Mouse (Mus musculus): ENCODE results near the gene Slc35f5. TPM values are rescaled to one million over a fixed set of nuclear protein-coding genes. Genes with fewer than 3 reads are reported as not detected.
"Not testable (repeated sequence)": the region's sequence is repeated elsewhere in the genome, so short reads cannot be mapped to it uniquely, and the experiment has no call there.

Slc35f5 gene
- total and polyA plus RNA-seq, 3 experiments, result 3.9 to 6.0 (median 5.8) TPM

DNA sequence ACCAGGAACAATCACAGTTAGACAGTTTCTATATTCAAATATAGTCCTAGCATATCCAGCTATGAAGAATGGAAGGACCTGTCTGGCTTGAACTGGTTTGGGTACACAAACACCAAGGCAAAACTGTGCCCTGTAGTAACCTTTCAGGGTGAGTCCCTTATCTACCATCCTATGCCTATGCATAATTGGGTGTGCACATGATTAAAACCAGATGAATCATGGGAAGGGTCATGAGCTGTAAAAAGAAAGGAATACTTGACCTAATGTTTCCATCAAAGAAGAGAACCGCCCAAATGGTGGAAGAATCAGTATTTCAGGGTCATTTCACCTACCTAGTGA, 33.8 kb upstream of the Slc35f5 start:
- Histone ChIP-seq H3K4me1 (ENCODE audit: control insufficient read depth in 1 of 2, insufficient read depth in 2 of 2) (no peaks in the 10 kb centered on the region), H3K9ac (ENCODE audit: insufficient read depth, low read depth) (no peak overlapping the region), H3K79me2 (replicated peaks; ENCODE audit: control insufficient read depth, extremely low read depth, insufficient read depth, poor library complexity, severe bottlenecking) (no peaks in the 10 kb centered on the region), H3K27me3 (replicated peaks) (no peaks in the 10 kb centered on the region), H3K4me3 (replicated peaks in 1 of 3; ENCODE audit: low read depth in 2 of 3, low read length in 2 of 3, poor library complexity in 1 of 3) (no peak overlapping the region), H3K36me3 (replicated peaks in 1 of 2; ENCODE audit: control insufficient read depth in 1 of 2, insufficient read depth in 1 of 2, low read length in 1 of 2) (no peaks in the 10 kb centered on the region), H3K4me2 (ENCODE audit: insufficient read depth, low read depth, poor library complexity, severe bottlenecking) (no peak overlapping the region), H3K9me3 (replicated peaks; ENCODE audit: low read length) (no peaks in the 10 kb centered on the region), H3K27ac (ENCODE audit: insufficient read depth, low read depth) (no peak overlapping the region)
- TF ChIP-seq MAFK (IDR thresholded peaks at IDR 0.05; ENCODE audit: insufficient replicate concordance, low read length) (no peak), BHLHE40 (IDR thresholded peaks at IDR 0.05; ENCODE audit: low read depth, low read length) (no peak), NELFE (IDR thresholded peaks at IDR 0.05; ENCODE audit: low read depth, low read length) (no peak), USF1 (IDR thresholded peaks at IDR 0.05; ENCODE audit: low read depth, low read length) (no peak), TBP (conservative IDR thresholded peaks at IDR 0.05; ENCODE audit: low read depth, low read length) (no peak), UBTF (IDR thresholded peaks at IDR 0.05; ENCODE audit: low read depth, low read length) (no peak), MEF2A (IDR thresholded peaks at IDR 0.05; ENCODE audit: borderline replicate concordance, low read depth, low read length) (no peak)
- in situ Hi-C loops (cut with MboI; ENCODE audit: low pct_ligation_motif_present, low pct_unique_long_range_greater_than_20kb, low sequenced_read_pairs), result no loop called here
- dilution Hi-C loops (cut with MboI; ENCODE audit: extremely low pct_ligation_motif_present, extremely low pct_unique_long_range_greater_than_20kb, low sequenced_read_pairs), result no loop called here
- no peak for DNase-seq (ENCODE audit: extremely low read depth)

DNA sequence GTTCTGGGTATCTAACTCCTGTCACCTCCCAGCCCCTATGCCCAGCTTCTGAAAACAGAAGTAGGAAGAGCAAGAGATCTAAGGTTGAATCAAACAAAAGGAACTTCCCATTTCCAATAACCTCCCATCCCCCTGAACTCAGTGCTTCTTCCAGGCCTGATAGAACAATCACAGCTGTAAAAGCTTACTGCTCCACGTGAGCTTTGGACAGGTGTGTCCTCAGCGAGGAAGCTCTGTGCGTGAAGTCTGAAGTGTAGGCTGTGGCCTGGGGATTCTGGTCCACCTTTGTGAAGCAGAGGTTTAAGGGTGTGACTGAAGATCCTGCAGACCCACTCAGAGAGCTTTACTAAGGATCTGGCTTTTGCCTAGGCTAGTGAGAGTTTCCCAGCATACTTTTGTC, 33.0 kb upstream of the Slc35f5 start:
- Histone ChIP-seq H3K4me1 (ENCODE audit: control insufficient read depth in 1 of 2, insufficient read depth in 2 of 2) (no peaks in the 10 kb centered on the region), H3K27ac (ENCODE audit: insufficient read depth, low read depth) (no peak overlapping the region), H3K27me3 (replicated peaks) (no peaks in the 10 kb centered on the region), H3K9me3 (replicated peaks; ENCODE audit: low read length) (no peaks in the 10 kb centered on the region), H3K79me2 (replicated peaks; ENCODE audit: control insufficient read depth, extremely low read depth, insufficient read depth, poor library complexity, severe bottlenecking) (no peaks in the 10 kb centered on the region), H3K4me2 (ENCODE audit: insufficient read depth, low read depth, poor library complexity, severe bottlenecking) (no peak overlapping the region), H3K4me3 (replicated peaks in 1 of 3; ENCODE audit: low read depth in 2 of 3, low read length in 2 of 3, poor library complexity in 1 of 3) (no peak overlapping the region), H3K9ac (ENCODE audit: insufficient read depth, low read depth) (no peak overlapping the region), H3K36me3 (replicated peaks in 1 of 2; ENCODE audit: control insufficient read depth in 1 of 2, insufficient read depth in 1 of 2, low read length in 1 of 2) (no peaks in the 10 kb centered on the region)
- DNase-seq (ENCODE audit: extremely low read depth), result no peak
- in situ Hi-C loops (cut with MboI; ENCODE audit: low pct_ligation_motif_present, low pct_unique_long_range_greater_than_20kb, low sequenced_read_pairs) (no loop called here), dilution Hi-C loops (cut with MboI; ENCODE audit: extremely low pct_ligation_motif_present, extremely low pct_unique_long_range_greater_than_20kb, low sequenced_read_pairs) (no loop called here)
- TF ChIP-seq MAFK (IDR thresholded peaks at IDR 0.05; ENCODE audit: insufficient replicate concordance, low read length) (no peak), ZKSCAN1 (IDR thresholded peaks at IDR 0.05; ENCODE audit: borderline replicate concordance, low read depth, low read length) (no peak), CHD2 (IDR thresholded peaks at IDR 0.05; ENCODE audit: low read length) (no peak), MAZ (IDR thresholded peaks at IDR 0.05; ENCODE audit: low read depth, low read length) (no peak), JUN (IDR thresholded peaks at IDR 0.05; ENCODE audit: insufficient read depth, low read depth, low read length) (no peak), EP300 (IDR thresholded peaks at IDR 0.05; ENCODE audit: low read length) (no peak), JUND (conservative IDR thresholded peaks at IDR 0.05; ENCODE audit: low read depth, low read length) (no peak), MEF2A (IDR thresholded peaks at IDR 0.05; ENCODE audit: borderline replicate concordance, low read depth, low read length) (no peak), POLR2A (IDR thresholded peaks at IDR 0.05; ENCODE audit: low read depth, low read length) (no peak), USF2 (conservative IDR thresholded peaks at IDR 0.05; ENCODE audit: low read depth, low read length) (no peak), UBTF (IDR thresholded peaks at IDR 0.05; ENCODE audit: low read depth, low read length) (no peak), TBP (conservative IDR thresholded peaks at IDR 0.05; ENCODE audit: low read depth, low read length) (no peak), POLR2AphosphoS2 (IDR thresholded peaks at IDR 0.05; ENCODE audit: low read depth, low read length) (no peak), E2F4 (IDR thresholded peaks at IDR 0.05; ENCODE audit: insufficient replicate concordance, low read depth, low read length) (no peak), RAD21 (IDR thresholded peaks at IDR 0.05; ENCODE audit: low read depth, low read length) (no peak), MAX (IDR thresholded peaks at IDR 0.05; ENCODE audit: low read length) (no peak), NRF1 (IDR thresholded peaks at IDR 0.05; ENCODE audit: low read depth, low read length) (no peak), NELFE (IDR thresholded peaks at IDR 0.05; ENCODE audit: low read depth, low read length) (no peak)

DNA sequence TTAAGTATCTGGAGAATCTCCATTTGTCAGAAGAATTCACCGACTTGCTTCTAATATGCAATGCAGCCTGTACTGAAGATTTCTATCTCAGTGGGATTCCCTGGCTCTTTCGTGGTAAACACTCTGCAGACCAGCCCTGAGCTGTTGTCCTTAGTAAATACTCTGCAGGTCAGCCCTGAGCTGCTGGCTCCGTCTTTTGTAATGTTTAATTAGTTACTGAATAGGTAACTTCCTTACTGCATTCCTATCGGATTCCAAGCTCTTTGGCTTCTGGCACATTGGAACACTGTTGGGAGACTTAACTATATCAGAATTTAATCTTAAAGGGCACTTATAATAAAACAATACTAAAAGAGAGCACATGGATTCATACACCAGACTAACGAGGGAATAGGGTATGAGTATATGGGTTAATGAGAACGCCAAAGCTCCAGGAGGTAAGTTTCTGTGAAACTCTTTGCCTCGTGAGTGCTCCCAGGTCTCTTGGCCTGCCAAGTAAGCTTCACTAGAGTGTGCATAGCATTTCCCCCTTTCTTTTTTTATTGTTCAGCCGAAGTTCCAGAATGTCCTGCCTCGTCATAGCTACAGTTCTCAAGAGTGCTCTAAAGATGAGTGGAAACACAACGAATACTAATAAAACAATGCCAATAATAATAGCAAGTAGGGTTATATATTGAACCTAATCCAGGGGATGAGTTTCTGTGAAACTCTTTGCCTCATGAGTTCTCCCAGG, 27.0 kb upstream of the Slc35f5 start:
- H3K4me3 ChIP-seq (replicated peaks in 1 of 3; ENCODE audit: low read depth in 2 of 3, low read length in 2 of 3, poor library complexity in 1 of 3); H3K27ac ChIP-seq (ENCODE audit: insufficient read depth, low read depth); H3K9me3 ChIP-seq (replicated peaks; ENCODE audit: low read length); H3K4me2 ChIP-seq (ENCODE audit: insufficient read depth, low read depth, poor library complexity, severe bottlenecking); H3K9ac ChIP-seq (ENCODE audit: insufficient read depth, low read depth); DNase-seq (ENCODE audit: extremely low read depth); in situ Hi-C loops (cut with MboI; ENCODE audit: low pct_ligation_motif_present, low pct_unique_long_range_greater_than_20kb, low sequenced_read_pairs); H3K4me1 ChIP-seq (ENCODE audit: control insufficient read depth in 1 of 2, insufficient read depth in 2 of 2); H3K79me2 ChIP-seq (replicated peaks; ENCODE audit: control insufficient read depth, extremely low read depth, insufficient read depth, poor library complexity, severe bottlenecking); dilution Hi-C loops (cut with MboI; ENCODE audit: extremely low pct_ligation_motif_present, extremely low pct_unique_long_range_greater_than_20kb, low sequenced_read_pairs); H3K27me3 ChIP-seq (replicated peaks); H3K36me3 ChIP-seq (replicated peaks in 1 of 2; ENCODE audit: control insufficient read depth in 1 of 2, insufficient read depth in 1 of 2, low read length in 1 of 2): not testable (repeated sequence)
